Mouse (Mus musculus): ENCODE data around the gene Plekha7. TPM values are rescaled to one million over a fixed set of nuclear protein-coding genes. Genes with fewer than 3 reads are reported as not detected.

Plekha7 gene
- 8.2 and 9.2 TPM in 2 replicates for polyA plus RNA-seq (2014; fragmentation: Nextera tagmentation; extraction: Ambion mirVana)

DNA sequence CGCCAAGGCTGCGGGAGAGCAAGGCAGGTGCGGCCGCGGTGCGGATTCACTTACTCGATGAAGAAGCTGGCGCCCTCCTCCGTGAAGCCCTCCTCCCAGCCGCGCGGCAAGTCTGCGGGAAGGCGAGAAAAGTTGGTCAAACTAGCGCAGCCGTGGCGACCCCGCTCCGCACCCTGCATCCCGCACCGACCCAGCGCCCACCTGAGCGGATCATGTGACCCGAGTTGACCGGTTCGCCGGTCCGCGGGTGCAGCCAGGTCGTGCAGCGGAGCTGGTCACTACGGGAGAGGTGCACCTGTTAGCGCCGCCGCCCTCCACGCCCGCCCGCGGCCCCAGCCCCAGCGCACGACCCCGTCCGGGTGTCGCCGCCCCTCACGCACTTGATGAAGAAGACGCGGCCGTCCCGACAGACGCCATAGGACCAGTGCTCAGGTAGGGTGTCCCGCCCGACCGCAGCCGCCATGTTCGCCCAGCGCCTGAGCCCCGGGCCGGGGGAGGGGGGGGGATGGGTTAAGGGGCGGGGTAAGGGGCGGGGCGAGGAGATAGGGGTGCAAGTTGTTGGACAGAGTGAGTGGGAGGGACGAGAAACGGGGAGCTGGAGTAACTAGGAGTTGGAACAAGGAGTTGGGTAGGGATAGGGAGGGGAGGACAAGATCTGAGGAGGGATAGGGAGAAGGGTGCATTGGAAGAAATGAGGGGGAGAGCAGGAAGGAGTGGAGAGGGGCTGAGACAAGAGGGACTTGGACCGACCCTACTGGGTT is at the start of gene Plekha7:
TSS of gene Plekha7 (minus strand) at position 506 of the 761 bp plus-strand sequence.
- ATAC-seq (ENCODE audit: low read depth) (peak; percentile 68), DNase-seq (ENCODE audit: low spot score) (peak; percentile 75)
- 0% methylated on average over 14 of the region's 65 CpGs for WGBS
- Histone ChIP-seq H3K9ac (ENCODE audit: low read depth, low read length) (peak within 1 kb of the TSS; percentile 57), H3K9me3 (ENCODE audit: control insufficient read depth, low read length) (no peaks in the 10 kb centered on the region), H3K4me2 (ENCODE audit: low read depth, low read length) (peak within 1 kb of the TSS; percentile 100), H3K27ac (replicated peaks; ENCODE audit: low read depth, low read length) (no peak within 1 kb of the TSS), H3K4me1 (ENCODE audit: control insufficient read depth, insufficient read depth, low read length) (peaks cover 3% of the 10 kb centered on the region; the same call in 1 of the 2 replicates), H3K4me3 (ENCODE audit: low read depth, low read length) (peak within 1 kb of the TSS; percentile 64), H3K36me3 (ENCODE audit: control insufficient read depth, insufficient read depth, low read length) (no peaks in the 10 kb centered on the region), H3K27me3 (replicated peaks; ENCODE audit: control insufficient read depth, insufficient read depth, low read length) (peaks cover 35% of the 10 kb centered on the region)

- WGBS = 28% methylated on average over 1 of the region's 1 CpGs
- Histone ChIP-seq H3K27ac (replicated peaks; ENCODE audit: low read depth, low read length) (no peak overlapping the region), H3K9me3 (ENCODE audit: control insufficient read depth, low read length) (no peaks in the 10 kb centered on the region), H3K4me1 (ENCODE audit: control insufficient read depth, insufficient read depth, low read length) (peaks cover 16% of the 10 kb centered on the region), H3K4me3 (ENCODE audit: low read depth, low read length) (no peak overlapping the region), H3K36me3 (ENCODE audit: control insufficient read depth, insufficient read depth, low read length) (peaks cover 43% of the 10 kb centered on the region), H3K9ac (ENCODE audit: low read depth, low read length) (no peak overlapping the region), H3K27me3 (replicated peaks; ENCODE audit: control insufficient read depth, insufficient read depth, low read length) (no peaks in the 10 kb centered on the region), H3K4me2 (ENCODE audit: low read depth, low read length) (no peak overlapping the region)
- DNase-seq (ENCODE audit: low spot score) (peak; percentile 50), ATAC-seq (ENCODE audit: low read depth) (no peak)
Observed at GRCm38 (mm10) chr7:116336226-116336625, 28.1 kb upstream of the Plekha7 start.

- ATAC-seq (ENCODE audit: low read depth) = no peak
- H3K9ac ChIP-seq (ENCODE audit: low read depth, low read length) = no peak overlapping the region; the same call in 1 of the 2 replicates
- WGBS = 81% methylated on average over 6 of the region's 6 CpGs
- no peak for DNase-seq (ENCODE audit: low spot score)
- H3K27me3 ChIP-seq (replicated peaks; ENCODE audit: control insufficient read depth, insufficient read depth, low read length) = no peaks in the 10 kb centered on the region
- peaks cover 46% of the 10 kb centered on the region for H3K36me3 ChIP-seq (ENCODE audit: control insufficient read depth, insufficient read depth, low read length)
- peaks cover 16% of the 10 kb centered on the region for H3K4me1 ChIP-seq (ENCODE audit: control insufficient read depth, insufficient read depth, low read length)
- peak overlapping the region; percentile 76 for H3K4me2 ChIP-seq (ENCODE audit: low read depth, low read length)
- H3K4me3 ChIP-seq (ENCODE audit: low read depth, low read length) = peak overlapping the region; percentile 87; the same call in 1 of the 2 replicates
- no peaks in the 10 kb centered on the region for H3K9me3 ChIP-seq (ENCODE audit: control insufficient read depth, low read length)
- no peak overlapping the region for H3K27ac ChIP-seq (replicated peaks; ENCODE audit: low read depth, low read length)
Observed at GRCm38 (mm10) chr7:116335133-116335532, 27.0 kb upstream of the Plekha7 start.

DNA sequence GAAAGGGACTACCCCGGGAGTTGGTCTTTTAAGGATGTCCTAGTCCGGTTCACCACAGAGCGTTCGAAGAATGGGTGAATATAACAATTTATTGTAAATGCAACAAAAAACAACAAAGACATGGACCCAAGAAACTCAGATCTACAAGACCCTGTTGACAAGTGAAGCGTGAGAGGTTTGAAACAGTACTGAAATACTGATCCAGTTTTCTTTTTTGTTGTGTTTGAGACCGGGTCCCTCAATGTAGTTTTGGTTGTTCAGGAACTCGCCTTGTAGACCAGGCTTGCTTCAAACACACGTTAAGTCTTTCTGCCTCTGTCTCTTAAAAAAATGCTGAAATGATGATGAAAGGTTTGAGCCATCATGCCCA is 26.5 kb upstream of the Plekha7 start:
- 18% methylated on average over 8 of the region's 8 CpGs for WGBS
- peak overlapping the region; percentile 72 for H3K27ac ChIP-seq (replicated peaks; ENCODE audit: low read depth, low read length)
- DNase-seq (ENCODE audit: low spot score) (peak; percentile 10), ATAC-seq (ENCODE audit: low read depth) (no peak)
- H3K4me3 ChIP-seq (ENCODE audit: low read depth, low read length) = peak overlapping the region; percentile 87
- no peaks in the 10 kb centered on the region for H3K27me3 ChIP-seq (replicated peaks; ENCODE audit: control insufficient read depth, insufficient read depth, low read length)
- peaks cover 16% of the 10 kb centered on the region for H3K4me1 ChIP-seq (ENCODE audit: control insufficient read depth, insufficient read depth, low read length)
- peak overlapping the region; percentile 76 for H3K4me2 ChIP-seq (ENCODE audit: low read depth, low read length)
- peak overlapping the region; percentile 99 for H3K9ac ChIP-seq (ENCODE audit: low read depth, low read length)
- H3K9me3 ChIP-seq (ENCODE audit: control insufficient read depth, low read length) = no peaks in the 10 kb centered on the region
- H3K36me3 ChIP-seq (ENCODE audit: control insufficient read depth, insufficient read depth, low read length) = peaks cover 46% of the 10 kb centered on the region

DNA sequence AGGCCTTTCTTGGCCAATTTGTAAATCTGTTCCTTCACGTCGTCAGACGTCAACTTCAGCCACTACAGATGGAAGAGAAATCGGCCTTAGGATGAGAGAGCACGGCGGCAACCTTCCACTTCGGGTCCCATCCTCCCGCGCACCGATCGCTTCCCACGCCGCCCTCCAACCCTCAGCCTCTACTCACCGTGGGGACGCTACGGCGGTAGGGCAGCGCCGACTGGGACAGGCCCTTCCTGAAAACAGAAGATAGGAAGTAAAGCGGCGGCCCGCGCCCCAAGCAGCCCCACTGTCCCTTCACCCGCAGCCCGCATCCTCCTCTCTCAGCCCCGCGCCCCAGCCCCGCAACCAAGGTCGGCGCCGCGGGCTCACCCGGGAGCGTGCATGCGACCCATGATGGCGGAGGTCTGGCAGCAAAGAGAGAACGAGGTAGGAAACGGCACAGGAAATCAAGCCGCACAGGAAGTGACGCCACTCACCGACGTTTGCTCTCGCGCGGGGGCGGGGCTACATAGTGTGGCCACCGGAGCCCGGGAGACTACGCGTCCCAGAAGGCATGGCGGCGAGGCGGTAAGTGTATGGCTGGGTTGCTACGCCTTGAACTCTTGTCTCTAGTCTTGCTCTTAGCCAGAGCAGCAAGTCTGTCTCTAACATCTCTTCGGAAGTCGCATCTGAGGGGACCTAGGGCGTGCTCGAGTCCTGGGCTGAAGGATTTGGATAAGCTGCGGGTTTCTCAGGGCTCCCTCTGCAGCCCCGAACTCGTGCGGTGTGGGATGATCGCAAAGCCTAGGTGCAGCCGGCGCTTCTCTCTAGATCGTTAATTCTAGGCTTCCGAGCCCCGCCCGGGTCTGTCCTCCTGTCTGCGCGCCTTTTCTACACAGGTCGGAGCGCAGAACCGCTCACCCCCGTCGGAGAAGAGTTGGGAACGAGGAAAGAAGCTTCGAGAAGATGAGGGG is 25.8 kb upstream of the Plekha7 start, which contains the start of gene Rps13:
TSS of gene Rps13 (minus strand) at position 483 of the 956 bp plus-strand sequence.
- peak within 1 kb of the TSS; percentile 85 for H3K27ac ChIP-seq (replicated peaks; ENCODE audit: low read depth, low read length)
- H3K4me3 ChIP-seq (ENCODE audit: low read depth, low read length) = peak within 1 kb of the TSS; percentile 87
- peak; percentile 99 for ATAC-seq (ENCODE audit: low read depth)

GRCm38 (mm10) chr7:116331246-116331645 is 23.1 kb upstream of the Plekha7 start:
- Histone ChIP-seq H3K9ac (ENCODE audit: low read depth, low read length) (no peak overlapping the region), H3K27me3 (replicated peaks; ENCODE audit: control insufficient read depth, insufficient read depth, low read length) (no peaks in the 10 kb centered on the region), H3K4me3 (ENCODE audit: low read depth, low read length) (no peak overlapping the region), H3K36me3 (ENCODE audit: control insufficient read depth, insufficient read depth, low read length) (peaks cover 41% of the 10 kb centered on the region), H3K4me1 (ENCODE audit: control insufficient read depth, insufficient read depth, low read length) (peaks cover 16% of the 10 kb centered on the region), H3K4me2 (ENCODE audit: low read depth, low read length) (no peak overlapping the region), H3K9me3 (ENCODE audit: control insufficient read depth, low read length) (no peaks in the 10 kb centered on the region), H3K27ac (replicated peaks; ENCODE audit: low read depth, low read length) (no peak overlapping the region)
- WGBS = 91% methylated on average over 2 of the region's 2 CpGs
- ATAC-seq (ENCODE audit: low read depth) (no peak), DNase-seq (ENCODE audit: low spot score) (no peak)

More for the DNA sequence above, 25.8 kb upstream of the Plekha7 start, which contains the start of gene Rps13:
- Histone ChIP-seq H3K4me2 (ENCODE audit: low read depth, low read length) (peak within 1 kb of the TSS; percentile 83), H3K27me3 (replicated peaks; ENCODE audit: control insufficient read depth, insufficient read depth, low read length) (no peaks in the 10 kb centered on the region), H3K9me3 (ENCODE audit: control insufficient read depth, low read length) (no peaks in the 10 kb centered on the region), H3K9ac (ENCODE audit: low read depth, low read length) (peak within 1 kb of the TSS; percentile 99), H3K36me3 (ENCODE audit: control insufficient read depth, insufficient read depth, low read length) (peaks cover 46% of the 10 kb centered on the region), H3K4me1 (ENCODE audit: control insufficient read depth, insufficient read depth, low read length) (peaks cover 16% of the 10 kb centered on the region)
- WGBS = under 1% methylated on average over 65 of the region's 78 CpGs
- DNase-seq (ENCODE audit: low spot score) = peak; percentile 98

DNA sequence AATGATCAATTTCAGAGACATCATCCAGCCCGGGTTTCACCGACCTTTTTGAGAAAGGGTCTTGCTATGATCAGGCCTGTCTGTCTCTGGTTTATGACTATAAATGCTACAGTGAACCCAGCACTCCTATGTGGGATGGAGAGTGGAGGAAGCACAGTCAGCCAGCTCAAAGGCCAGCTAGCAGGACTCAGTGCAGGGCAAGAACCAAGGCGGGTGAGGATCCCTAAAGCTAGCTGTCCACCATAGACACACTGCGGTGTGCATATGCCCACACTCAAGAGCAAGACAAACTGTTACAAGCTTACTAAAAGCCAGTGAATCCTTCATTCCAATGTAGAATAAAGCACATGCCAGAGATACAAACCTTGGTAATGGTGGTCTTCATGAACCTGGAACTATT is 21.7 kb upstream of the Plekha7 start:
- H3K9me3 ChIP-seq (ENCODE audit: control insufficient read depth, low read length) = no peaks in the 10 kb centered on the region
- no peaks in the 10 kb centered on the region for H3K27me3 ChIP-seq (replicated peaks; ENCODE audit: control insufficient read depth, insufficient read depth, low read length)
- H3K27ac ChIP-seq (replicated peaks; ENCODE audit: low read depth, low read length) = no peak overlapping the region
- 92% methylated on average over 4 of the region's 4 CpGs for WGBS
- H3K36me3 ChIP-seq (ENCODE audit: control insufficient read depth, insufficient read depth, low read length) = peaks cover 41% of the 10 kb centered on the region
- no peak overlapping the region for H3K4me2 ChIP-seq (ENCODE audit: low read depth, low read length)
- no peak overlapping the region for H3K4me3 ChIP-seq (ENCODE audit: low read depth, low read length)
- ATAC-seq (ENCODE audit: low read depth) (no peak), DNase-seq (ENCODE audit: low spot score) (no peak)
- peaks cover 12% of the 10 kb centered on the region for H3K4me1 ChIP-seq (ENCODE audit: control insufficient read depth, insufficient read depth, low read length)
- no peak overlapping the region for H3K9ac ChIP-seq (ENCODE audit: low read depth, low read length)

GRCm38 (mm10) chr7:116328777-116329176 is 20.6 kb upstream of the Plekha7 start:
- no peaks in the 10 kb centered on the region for H3K27me3 ChIP-seq (replicated peaks; ENCODE audit: control insufficient read depth, insufficient read depth, low read length)
- H3K9me3 ChIP-seq (ENCODE audit: control insufficient read depth, low read length) = no peaks in the 10 kb centered on the region
- no peak overlapping the region for H3K27ac ChIP-seq (replicated peaks; ENCODE audit: low read depth, low read length)
- peaks cover 7% of the 10 kb centered on the region for H3K4me1 ChIP-seq (ENCODE audit: control insufficient read depth, insufficient read depth, low read length)
- no peak for DNase-seq (ENCODE audit: low spot score)
- WGBS = 78% methylated on average over 7 of the region's 7 CpGs
- no peak for ATAC-seq (ENCODE audit: low read depth)
- peaks cover 41% of the 10 kb centered on the region for H3K36me3 ChIP-seq (ENCODE audit: control insufficient read depth, insufficient read depth, low read length)
- H3K4me2 ChIP-seq (ENCODE audit: low read depth, low read length) = no peak overlapping the region
- H3K9ac ChIP-seq (ENCODE audit: low read depth, low read length) = no peak overlapping the region
- H3K4me3 ChIP-seq (ENCODE audit: low read depth, low read length) = no peak overlapping the region
